Mouse (Mus musculus) sigmoid colon, adult 10 weeks (tissue): ENCODE data around the gene Pop4. TPM values are rescaled to one million over a fixed set of nuclear protein-coding genes. Genes with fewer than 3 reads are reported as not detected.

Experiments
- polyA plus RNA-seq: library from polyadenylated mRNA; stranded (reverse); fragments of 350-450 nt; fragmentation: Illumina TruSeq; extraction: RNeasy Lipid Tissue Mini Kit (QIAGEN cat#74804); gene quantifications from one replicate; pipeline ENCODE4 v1.2.3, GENCODE M21; 2014; ENCODE audit warnings: low read depth, low replicate concordance

Gene Pop4
- polyA plus RNA-seq = 12.7 TPM

DNA sequence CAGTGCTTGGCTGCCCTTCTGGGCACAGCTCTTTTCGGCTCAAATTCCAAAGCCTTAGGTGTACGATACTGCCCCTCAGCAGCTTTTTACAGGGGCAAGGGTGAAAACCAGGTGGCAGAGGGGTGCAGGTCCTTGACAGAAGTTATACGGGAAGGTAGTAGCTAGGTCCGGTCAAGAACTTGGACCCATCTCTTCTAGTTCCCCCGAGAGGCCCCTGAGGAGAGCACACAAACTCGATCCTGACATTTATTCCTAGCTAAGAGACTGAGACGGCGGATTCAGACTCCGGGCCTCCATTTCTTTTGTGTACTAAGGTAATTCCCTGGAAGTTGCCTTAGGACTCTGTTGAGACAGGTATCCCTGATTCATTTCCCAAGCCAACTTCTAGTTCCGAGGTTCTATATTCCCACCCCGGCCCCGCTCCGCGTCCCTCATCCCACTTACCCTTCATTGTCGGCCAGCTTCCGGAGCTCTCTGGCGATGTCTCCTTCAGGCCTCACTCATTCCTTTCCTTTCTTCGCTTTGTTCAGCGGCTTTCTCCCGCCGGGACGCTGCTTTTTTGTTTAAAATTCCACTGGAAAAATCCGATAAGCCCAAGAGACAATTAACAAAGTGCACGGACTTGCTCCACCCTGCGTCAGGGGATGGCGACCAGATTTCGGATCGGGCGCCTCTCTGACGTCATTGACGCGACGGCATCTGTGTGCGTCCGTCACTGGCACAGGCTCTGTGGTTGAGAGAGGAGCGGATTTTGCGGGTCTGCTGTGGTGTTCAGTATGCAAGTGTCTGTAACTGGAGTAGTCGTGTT, at the start of gene Pop4:
Pop4 (minus strand) TSS at position 721 of the 808 bp plus-strand sequence.

DNA sequence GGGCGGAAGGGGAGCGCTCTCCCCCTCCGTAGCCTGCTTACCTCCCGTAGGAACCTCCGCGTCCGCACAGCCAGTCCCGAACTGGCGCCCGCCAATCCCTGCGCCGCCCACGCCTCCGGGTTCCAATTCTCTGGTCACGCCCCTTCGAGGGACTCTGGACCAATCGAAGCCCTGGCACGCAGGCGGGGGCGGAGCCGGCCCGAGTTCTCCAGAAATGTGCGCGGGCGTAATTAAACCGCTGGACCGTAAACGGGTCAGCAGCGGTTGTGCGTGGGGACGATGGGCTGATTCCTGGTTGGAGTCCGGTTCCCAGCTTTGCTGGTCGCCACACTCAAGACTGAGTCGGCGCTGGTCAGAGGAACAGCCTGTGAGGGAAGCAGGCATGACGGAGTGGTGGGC, 43.3 kb downstream of the Pop4 start, which contains the start of gene Plekhf1:
Plekhf1 (minus strand) TSS at position 117 of the 399 bp plus-strand sequence.

Other genes with a start within 250 kb of the Pop4 start
- 119 TPM for gene Uri1, start 247.9 kb downstream of the Pop4 start, polyA plus RNA-seq
- 2.9 TPM for gene Ccne1, start 163.9 kb downstream of the Pop4 start, polyA plus RNA-seq
- 7.1 TPM for gene 1600014C10Rik, start 88.2 kb downstream of the Pop4 start, polyA plus RNA-seq
- 0.06 TPM for gene Plekhf1, start 43.4 kb downstream of the Pop4 start, polyA plus RNA-seq